Mouse (Mus musculus): ENCODE data around the gene Hic2.

GRCm38 (mm10) chr16:17239409-17239808 is 6.0 kb downstream of the Hic2 start:
- no peak for TF ChIP-seq CTCF (IDR thresholded peaks at IDR 0.05; ENCODE audit: low read depth, low read length)
- no peak for TF ChIP-seq TAL1 (conservative IDR thresholded peaks at IDR 0.05; ENCODE audit: low read depth, low read length)
- no peak for TF ChIP-seq GATA1 (IDR thresholded peaks at IDR 0.05; ENCODE audit: borderline replicate concordance, low read length)
- no peak for TF ChIP-seq POLR2AphosphoS5 (IDR thresholded peaks at IDR 0.05; ENCODE audit: insufficient replicate concordance, low read depth, low read length)
- no peak for TF ChIP-seq GATA2 (IDR thresholded peaks at IDR 0.05; ENCODE audit: borderline replicate concordance, low read depth, low read length)
